Mouse (Mus musculus) left cerebral cortex, adult 8-10 months (tissue): Measurements from ENCODE around the gene Rnase1. TPM values are rescaled to one million over a fixed set of nuclear protein-coding genes. Genes with fewer than 3 reads are reported as not detected.
"Not testable (repeated sequence)": the region's sequence is repeated elsewhere in the genome, so short reads cannot be mapped to it uniquely, and the experiment has no call there.

Experiments
- DNase-seq, 2 experiments: peaks; one replicate each; pipeline ENCODE4 v3.0.0; 2022; ENCODE audit warnings: low spot score in 2 of 2
- total RNA-seq, 4 experiments: library from RNA; stranded (reverse); gene quantifications; 2 replicates each; pipeline ENCODE4 v1.2.4; 2022

Rnase1 gene
- 1 to 10 TPM in 1 of 4 experiments, under 1 TPM in 3; 0.67 to 2.4 (median 0.85) TPM for total RNA-seq

DNA sequence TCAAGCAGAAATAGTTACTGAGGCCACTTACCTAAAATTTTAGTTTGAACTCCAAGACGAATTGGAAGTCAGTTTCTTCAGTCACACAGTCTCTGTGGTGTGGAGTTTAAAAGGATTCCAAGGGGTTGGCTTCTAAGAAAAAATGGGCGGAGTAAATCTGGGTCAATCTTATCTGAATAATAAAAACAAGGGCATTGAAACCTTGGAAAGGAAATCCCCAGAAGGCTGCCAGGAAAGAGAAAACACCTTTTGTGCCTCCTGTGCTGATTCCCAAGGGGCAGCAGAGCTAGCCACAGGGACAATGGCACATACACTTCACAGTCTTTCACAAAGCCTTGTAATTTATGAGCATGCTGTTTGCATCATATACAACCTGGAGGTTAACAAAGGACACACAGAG, at the start of gene Rnase1:
Rnase1 (minus strand) TSS at position 101 of the 400 bp plus-strand sequence.
- no peak for DNase-seq

DNA sequence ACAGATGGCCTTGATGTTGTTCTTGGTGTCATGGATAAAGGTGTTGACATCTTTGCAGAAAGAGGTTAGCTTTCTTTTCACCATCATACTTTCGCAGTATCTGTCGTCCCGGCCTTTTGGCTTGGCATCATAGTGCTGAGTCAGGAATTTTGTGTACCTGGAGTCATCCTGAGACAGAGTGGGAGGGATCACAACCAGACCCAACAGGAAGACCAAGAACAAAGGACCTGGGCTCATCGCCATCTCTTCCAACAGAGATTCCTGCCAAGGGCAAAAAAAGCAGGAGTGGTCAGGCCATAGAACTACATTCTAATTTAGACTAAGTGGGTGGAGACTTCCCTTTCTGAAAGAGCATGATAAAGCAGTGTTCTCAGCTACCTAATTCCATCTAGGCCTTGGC, 49.1 kb upstream of the Rnase1 start:
- no peak for DNase-seq

DNA sequence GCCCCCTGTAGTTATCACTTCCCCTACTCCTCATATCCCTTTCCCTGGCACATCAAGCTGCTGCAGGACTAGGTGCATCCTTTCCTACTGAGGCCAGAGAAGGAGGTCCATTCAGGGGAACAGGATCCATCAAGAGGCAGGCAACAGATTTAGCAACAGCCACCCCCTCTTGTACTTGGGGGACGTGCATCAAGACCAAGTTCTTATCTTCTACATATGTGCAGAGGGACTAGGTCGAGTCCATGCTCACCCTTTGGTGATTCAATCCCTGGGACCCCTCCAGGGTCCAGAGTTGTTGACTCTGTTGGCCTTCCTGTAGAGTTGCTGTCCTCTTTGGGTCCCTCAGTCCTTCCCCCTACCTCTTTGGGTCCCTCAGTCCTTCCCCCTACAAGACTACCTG, 34.5 kb upstream of the Rnase1 start:
- DNase-seq = not testable (repeated sequence)

DNA sequence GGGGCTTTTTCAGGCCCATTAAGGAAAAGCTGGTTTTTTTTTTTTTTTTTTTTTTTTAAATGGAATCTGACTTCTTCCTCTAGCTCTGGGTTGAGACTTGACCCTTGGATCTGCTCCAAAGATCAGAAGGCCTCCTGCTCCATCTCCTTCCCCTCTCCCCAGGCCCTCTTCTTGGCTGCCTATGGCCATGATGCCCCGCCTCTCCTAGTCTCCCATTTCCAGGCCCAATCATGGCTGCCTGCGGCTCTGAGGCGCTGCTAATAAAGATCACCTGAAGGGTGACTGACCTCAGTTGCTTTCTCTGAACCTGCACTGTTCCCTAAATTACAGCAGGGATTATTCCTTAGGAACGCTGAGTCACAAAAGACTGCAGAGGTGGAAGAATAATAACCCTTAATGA, 27.3 kb upstream of the Rnase1 start:
- DNase-seq = no peak

DNA sequence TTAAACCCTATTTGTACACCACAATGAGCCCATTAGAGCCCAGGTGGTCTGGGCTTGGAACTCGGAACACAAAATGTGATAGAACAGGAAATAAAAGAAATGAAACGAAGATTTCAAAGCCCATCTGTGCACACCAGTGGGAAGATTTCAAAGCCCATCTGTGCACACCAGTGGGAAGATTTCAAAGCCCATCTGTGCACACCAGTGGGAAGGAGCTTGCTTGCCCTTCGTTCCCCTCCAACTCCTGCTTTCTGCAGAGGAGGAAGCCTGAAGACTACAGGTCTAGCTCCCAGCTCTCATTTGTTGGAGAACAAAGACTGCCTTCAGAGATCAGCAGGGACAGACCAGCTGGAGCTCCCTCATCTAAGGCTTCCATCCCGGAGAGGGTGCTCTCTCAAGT, 26.4 kb upstream of the Rnase1 start:
- peak in 1 of 2 experiments; percentile 16 for DNase-seq

DNA sequence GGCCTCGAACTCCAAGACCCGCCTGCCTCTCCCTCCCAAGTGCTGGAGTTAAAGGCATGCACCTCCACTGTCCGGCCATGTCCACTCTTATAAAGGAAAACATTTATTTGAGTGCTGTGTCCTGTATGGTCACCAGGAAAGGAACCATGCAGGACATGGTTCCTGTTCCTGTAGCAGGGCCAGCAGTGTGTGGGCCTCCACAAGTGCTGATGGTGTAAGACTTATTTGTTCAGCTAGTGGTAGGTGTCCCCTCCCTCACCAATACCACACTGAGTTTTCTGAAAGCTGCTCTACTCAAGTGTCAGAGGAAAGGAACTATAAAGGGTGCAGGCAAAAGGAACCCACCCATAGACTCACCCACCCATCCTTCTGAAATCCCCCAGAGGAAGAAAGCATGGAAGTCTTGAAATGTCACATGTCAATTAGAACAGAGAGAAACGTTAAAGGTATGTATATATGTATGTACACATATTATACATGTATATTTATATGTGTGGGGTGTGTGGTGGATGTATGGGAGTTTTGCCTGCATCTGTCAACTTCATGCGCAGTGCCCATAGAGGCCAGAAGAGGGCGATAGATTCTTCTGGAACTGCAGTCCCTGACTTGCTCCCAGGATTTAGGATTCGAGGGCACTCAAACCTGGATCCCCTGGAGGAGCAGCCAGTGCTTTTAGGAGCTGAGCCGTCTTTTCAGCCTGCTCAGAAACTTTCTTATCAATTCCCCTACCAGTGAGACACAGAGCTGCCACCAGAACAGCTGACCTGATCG, 25.7 kb upstream of the Rnase1 start:
- DNase-seq = peak in 1 of 2 experiments; percentile 18

DNA sequence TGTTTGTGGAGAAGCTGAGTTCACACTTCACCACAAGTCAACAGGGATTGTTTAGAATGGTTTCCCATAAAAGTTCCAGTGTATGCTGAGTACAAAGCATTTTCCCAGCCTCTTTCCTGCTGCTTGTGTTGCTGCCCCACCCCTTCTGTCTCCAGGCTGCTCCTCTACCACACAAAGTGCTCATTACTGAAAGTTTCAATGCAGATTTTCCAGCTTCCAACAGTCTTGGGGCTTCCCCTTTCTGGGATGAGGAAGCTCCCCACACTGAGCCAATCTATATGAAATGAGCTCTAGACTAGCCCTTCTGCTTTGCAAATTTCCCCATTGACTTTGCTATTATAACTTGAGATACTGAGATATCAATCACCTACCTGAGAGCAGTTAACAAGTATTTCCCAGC, 19.5 kb upstream of the Rnase1 start:
- DNase-seq = no peak

DNA sequence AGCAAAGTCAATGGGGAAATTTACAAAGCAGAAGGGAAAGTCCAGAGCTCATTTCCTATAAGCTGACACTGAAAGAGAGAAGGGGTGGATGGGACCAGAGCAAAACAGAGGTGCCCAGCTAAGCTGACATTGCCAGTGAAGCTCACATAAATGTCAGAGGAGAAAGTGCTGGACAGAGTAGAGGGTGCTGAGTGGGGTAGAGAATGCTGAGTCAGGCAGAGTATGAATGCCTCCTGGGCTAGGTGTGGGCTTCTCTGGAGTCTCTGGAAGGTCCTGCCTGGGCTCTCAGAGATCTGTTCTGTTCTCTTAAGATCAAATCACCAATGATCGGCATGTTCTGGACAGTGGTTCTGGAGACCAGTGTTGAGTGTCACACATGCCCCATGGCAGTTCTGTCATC, 18.9 kb upstream of the Rnase1 start:
- DNase-seq = no peak

DNA sequence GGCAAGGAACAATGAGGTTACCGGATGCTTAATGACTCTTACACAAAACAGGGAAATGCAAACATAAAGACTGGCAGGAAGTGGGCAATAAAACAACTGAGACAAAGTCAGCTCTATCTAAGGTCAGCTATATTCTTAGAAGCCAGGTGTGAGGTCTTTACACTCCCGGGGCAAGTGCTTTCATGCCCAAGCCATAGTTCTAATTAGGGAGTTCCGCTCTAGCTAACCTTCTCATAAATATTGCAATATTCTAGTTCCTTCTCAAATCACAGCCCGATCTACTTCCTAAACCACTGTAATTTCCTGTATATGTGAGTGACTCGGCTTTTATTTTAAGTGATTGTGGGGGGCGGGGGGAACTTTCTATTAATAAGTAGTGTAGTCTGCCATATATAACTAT, 16.7 kb upstream of the Rnase1 start:
- not testable (repeated sequence) for DNase-seq

DNA sequence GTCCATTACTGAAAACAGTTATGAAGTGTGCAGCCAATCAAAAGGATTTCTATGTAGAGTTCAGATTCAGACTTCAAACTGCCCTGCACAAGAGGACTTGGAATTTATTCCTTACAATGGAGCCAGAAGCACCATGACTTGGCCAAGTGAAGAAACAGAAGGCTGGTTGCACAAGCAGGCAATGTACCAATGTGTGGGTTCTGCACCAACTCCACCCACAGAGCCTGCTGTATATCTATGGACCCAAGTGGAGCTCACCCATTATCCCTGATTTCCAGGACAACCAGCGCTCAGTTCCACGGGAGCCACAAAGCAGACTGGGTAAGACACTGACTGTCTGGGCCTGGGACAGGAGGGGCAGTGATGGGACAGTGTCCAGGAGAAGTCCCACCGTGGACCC, 15.4 kb upstream of the Rnase1 start, which contains the start of gene Rnase2b:
Rnase2b (plus strand) TSS at position 285 of the 400 bp plus-strand sequence.
- peak in 1 of 2 experiments; percentile 15 for DNase-seq

DNA sequence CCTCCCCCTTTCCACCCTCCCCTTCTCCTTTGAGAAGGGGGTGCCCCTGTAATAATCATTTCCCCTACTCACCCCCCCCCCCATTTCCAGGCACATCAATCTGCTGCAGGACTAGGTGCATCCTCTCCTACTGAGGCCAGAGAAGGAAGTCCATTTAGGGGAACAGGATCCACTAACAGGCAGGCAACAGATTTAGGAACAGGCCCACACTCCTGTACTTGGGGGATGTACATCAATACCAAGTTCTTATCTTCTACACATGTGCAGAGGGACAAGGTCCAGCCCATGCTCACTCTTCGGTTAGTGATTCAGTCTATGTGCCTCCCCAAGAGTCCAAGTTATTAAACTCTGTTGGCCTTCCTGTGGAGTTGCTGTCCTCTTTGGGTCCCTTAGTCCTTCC, 10.5 kb upstream of the Rnase1 start:
- DNase-seq = no peak

DNA sequence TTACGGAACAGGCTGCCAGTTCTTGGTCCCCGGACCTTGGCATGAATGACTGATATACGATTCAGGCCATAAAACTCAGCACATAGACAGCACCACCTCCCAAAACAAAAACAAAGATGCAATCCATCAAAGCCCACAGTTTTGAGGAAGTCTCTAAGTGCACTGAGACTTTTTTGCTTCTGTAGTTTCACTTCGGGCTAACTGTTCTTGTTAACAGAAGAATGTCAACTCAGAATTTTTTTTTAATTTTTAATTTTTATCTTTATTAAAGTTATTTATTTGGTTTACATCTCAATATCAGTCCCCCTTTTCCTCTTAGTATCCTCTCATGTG, 10.1 kb upstream of the Rnase1 start:
- DNase-seq = no peak

DNA sequence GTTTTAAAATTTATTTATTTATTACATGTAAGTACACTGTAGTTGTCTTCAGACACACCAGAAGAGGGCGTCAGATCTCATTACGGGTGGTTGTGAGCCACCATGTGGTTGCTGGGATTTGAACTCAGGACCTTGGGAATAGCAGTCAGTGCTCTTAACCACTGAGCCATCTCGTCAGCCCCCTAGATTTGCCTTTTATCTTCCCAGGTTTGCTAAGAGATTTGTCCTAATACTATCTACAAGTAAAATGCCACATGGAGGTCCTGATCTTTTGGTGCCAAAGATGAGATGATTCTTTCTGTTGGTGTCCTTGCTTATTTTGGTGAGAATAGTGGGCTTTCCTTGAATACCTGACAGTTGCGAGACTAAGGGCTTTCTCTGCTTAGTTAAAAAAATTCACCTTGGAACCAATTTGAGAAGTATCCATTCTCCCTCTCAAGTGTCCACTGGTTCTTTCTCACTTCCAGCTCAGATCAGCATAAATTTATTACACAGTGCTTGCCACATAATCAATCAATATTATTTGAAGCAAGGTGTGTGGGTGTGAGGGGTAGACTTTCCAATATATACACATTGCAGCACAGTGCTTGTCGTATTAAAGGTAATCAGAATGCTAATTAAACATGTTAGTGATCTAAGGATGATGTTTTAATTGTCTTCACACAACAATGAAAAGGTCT, 9.6 kb upstream of the Rnase1 start:
- DNase-seq = no peak

DNA sequence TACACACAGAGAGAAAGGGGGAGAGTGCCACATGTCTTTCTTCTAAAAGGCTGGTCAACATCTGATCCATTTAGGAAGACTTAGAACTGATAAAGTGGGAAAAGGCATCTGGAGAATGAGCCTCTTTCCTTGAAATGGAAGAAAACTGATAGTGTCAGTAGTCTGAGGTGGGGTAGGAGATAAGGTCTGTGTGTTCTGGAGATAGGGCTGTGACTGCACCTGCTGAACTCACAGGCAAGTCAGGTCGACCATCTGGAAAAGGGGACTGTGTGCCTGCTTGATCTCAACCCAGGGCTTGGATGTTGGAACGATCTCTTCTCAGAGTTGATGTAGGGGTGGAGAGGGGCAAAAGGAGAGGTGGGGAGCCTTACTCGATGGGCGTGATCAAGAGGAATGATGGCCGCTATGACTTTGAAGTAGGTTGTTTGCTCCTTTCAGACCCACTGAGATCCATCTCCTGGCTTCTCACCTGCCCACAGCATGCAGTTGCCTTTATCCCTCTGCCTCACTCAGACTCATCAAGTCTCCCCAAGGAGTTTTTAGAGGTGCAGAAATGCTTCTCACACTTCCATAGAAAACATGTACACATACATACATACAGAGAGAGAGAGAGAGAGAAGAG, 5.8 kb upstream of the Rnase1 start:
- DNase-seq = no peak

DNA sequence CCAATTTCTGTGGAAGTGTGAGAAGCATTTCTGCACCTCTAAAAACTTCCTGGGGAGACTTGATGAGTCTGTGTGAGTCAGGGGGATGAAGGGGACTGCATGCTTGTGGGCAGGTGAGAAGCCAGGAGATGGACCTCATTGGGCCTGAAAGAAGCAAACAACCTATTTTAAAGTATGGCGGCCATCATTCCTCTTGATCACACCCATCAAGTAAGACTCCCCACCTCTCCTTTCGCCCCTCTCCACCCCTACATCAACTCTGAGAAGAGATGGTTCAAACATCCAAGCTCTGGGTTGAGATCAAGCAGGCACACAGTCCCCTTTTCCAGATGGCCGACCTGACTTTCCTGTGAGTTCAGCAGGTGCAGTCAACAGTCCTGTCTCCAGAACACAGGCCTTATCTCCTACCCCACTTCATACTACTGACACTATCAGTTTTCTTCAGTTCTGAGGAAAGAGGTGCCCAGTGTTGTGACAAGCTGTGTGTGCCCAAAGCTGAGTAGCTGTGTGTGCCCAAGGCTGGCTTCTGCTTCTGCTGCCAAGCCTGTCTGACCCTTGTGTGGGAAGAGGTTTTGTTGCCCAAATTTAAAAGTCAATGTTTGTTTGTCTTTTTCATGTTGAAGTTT, 3.7 kb upstream of the Rnase1 start:
- no peak for DNase-seq

DNA sequence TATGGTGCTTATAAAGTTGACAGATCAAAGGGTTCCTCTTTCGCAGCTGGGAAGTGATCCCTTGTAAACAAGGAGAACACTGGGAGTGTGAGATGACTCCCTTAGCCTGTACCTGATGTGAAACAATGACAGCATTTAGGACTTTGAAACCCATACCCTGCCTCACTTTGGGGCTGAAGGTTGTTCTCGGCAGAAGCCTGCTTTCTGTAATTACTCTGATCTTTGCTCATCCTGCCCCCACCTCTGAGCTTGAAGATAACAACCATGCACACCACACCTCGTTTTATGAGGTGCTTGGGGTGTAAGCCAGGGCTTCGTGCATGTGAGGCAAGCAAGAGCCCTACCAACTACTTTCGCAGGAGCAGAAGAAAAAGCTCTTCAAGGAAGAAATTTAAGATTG, 2.6 kb upstream of the Rnase1 start:
- no peak for DNase-seq

DNA sequence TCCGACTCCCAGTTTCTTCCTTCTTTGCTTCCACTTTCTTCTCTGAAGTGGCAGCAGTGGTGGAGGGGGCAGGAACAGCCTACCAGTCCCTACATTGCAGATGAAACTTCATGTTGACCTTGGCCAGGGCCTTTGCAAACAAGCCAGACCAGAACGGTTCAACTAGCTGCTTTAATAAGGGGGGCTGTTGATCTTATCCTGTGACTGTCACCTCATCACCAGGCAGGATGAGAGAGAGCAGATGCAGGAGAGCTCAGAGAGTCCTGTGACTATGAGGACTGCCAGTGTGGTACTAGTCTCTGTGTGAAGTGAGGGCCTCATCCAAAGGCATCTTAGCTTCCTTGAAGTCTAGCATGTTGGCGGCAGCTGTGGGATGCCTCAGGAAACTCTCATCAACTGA, 1.4 kb upstream of the Rnase1 start:
- no peak for DNase-seq

DNA sequence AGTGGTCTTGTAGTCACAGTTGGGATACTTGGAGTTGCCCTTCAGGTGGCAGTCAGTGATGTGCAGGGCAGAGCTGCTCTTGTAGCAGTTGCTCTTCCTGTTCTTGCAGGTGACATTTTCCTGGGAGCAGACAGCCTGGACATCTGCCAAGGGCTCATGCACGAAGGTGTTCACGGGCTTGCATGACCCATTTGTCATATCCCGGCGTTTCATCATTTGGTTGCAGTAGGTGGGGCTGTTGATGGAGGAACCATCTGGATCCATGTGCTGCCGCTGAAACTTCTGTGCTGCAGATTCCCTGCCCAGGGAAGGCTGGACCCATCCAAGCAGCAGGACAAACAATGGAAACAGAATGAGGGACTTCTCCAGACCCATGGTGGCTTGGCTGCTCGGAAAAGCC, 1.1 kb downstream of the Rnase1 start:
- no peak for DNase-seq

DNA sequence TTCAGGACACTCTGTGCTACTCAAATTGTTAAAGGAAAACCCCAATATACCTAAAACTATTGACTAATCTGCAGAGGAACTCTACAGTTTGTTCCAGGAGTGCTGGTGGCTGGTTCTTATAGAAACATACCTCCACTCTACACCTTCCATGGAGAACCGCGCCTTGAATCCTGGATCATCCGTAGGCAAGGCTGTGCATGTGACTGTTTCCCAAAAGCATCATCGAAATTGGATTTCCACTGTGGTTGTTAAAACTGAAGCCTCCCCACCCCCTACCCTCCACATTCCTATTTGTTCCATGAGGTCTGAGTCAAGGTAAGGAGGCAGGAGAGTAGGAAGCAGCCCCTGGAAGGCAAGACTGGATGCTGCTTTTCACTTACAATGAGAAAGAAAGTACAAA, 2.1 kb downstream of the Rnase1 start:
- no peak for DNase-seq

DNA sequence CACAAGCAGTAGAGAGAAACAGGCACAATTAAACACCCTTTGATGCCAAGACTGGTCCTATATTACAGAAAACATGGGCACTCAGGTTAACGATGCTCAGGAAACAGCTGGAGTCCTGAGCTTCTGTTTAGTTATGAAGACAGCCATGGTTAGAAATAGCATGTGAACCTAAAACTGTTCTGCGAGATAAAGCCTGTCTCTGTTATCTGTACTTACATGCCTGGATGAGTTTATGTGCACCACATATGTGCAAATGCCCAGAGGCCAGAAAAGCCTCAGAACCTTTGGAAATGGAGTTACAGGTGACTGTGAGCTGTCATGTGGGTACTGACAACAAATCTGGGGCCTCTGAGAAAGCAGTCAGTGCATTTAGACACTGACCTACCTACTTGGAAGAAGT, 2.6 kb downstream of the Rnase1 start:
- no peak for DNase-seq

DNA sequence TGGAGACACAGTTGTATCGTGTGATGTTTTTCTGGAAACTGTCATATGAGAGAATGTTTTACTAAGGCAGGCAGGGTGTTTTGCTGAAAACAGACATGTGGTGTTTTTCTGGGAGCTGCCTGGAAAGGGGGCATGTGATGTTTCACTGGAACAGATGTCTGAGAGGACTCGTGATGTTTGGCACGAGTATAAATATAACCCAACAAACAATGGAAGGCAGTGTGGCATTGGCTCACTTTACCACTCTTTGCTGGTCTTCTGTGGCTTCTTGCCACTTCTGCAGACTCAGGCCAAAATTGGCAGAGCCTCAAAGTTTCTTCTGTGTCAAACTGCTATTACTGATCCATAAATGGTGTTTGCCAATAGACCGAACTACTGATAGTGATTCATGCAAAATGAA, 3.3 kb downstream of the Rnase1 start:
- peak in 1 of 2 experiments; percentile 25 for DNase-seq

DNA sequence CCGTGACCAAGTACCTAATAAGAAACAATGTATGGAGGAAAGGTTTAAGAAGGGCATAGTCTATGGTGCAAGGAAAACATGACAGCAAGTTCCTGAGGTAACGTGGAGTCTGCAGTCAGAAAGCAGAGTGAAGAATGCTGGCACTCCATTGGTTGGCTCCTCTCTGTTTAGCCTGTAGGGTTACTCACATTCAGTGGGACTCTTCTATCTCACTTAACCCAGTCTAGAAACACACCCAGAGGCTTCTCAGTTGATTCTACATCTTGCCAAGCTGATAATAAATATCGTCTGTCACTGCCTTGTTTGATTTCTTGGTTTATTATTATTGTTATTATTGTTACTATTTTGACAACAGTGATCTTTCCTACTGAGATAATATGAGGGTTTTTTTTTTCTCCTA, 4.0 kb downstream of the Rnase1 start:
- DNase-seq = no peak
